Mouse (Mus musculus): ENCODE measurements around the gene Grid2.
A peak's percentile ranks its signal among the peaks of the same experiment; 100 is the strongest.

Gene Grid2

GRCm38 (mm10) chr6:64598144-64598561 lies 1342.5 kb downstream of the Grid2 start:
- DNase-seq (ENCODE audit: low read depth, low spot score): no peak

- DNase-seq (ENCODE audit: low read depth, low spot score): no peak
Observed at GRCm38 (mm10) chr6:64605753-64606152, 1350.1 kb downstream of the Grid2 start.

GRCm38 (mm10) chr6:64607041-64607440 lies 1351.4 kb downstream of the Grid2 start:
- DNase-seq (ENCODE audit: low read depth, low spot score): no peak

GRCm38 (mm10) chr6:64607942-64608341 lies 1352.3 kb downstream of the Grid2 start:
- DNase-seq (ENCODE audit: low read depth, low spot score): peak; percentile 38

- DNase-seq (ENCODE audit: low read depth, low spot score): no peak
Observed at GRCm38 (mm10) chr6:64616843-64617242, 1361.2 kb downstream of the Grid2 start.

- DNase-seq (ENCODE audit: low read depth, low spot score): no peak
Observed at GRCm38 (mm10) chr6:64617417-64618135, 1361.9 kb downstream of the Grid2 start.

GRCm38 (mm10) chr6:64623404-64623803 lies 1367.7 kb downstream of the Grid2 start:
- no peak for DNase-seq (ENCODE audit: low read depth, low spot score)

GRCm38 (mm10) chr6:64647661-64648060 lies 1392.0 kb downstream of the Grid2 start:
- DNase-seq (ENCODE audit: low read depth, low spot score): no peak

GRCm38 (mm10) chr6:64648196-64648595 lies 1392.5 kb downstream of the Grid2 start:
- DNase-seq (ENCODE audit: low read depth, low spot score): peak; percentile 64

- peak; percentile 82 for DNase-seq (ENCODE audit: low read depth, low spot score)
Observed at GRCm38 (mm10) chr6:64649296-64650226, 1393.9 kb downstream of the Grid2 start.

GRCm38 (mm10) chr6:64650765-64651164 lies 1395.1 kb downstream of the Grid2 start:
- peak; percentile 19 for DNase-seq (ENCODE audit: low read depth, low spot score)

GRCm38 (mm10) chr6:64671010-64671409 lies 1415.3 kb downstream of the Grid2 start:
- DNase-seq (ENCODE audit: low read depth, low spot score): no peak

GRCm38 (mm10) chr6:64678815-64679214 lies 1423.1 kb downstream of the Grid2 start:
- DNase-seq (ENCODE audit: low read depth, low spot score): no peak

- peak; percentile 88 for DNase-seq (ENCODE audit: low read depth, low spot score)
Observed at GRCm38 (mm10) chr6:64683974-64684373, 1428.3 kb downstream of the Grid2 start.

- peak; percentile 66 for DNase-seq (ENCODE audit: low read depth, low spot score)
Observed at GRCm38 (mm10) chr6:64684973-64685372, 1429.3 kb downstream of the Grid2 start.

- DNase-seq (ENCODE audit: low read depth, low spot score): peak; percentile 35
Observed at GRCm38 (mm10) chr6:64688181-64688944, 1432.7 kb downstream of the Grid2 start.

- peak; percentile 53 for DNase-seq (ENCODE audit: low read depth, low spot score)
Observed at GRCm38 (mm10) chr6:64694688-64695087, 1439.0 kb downstream of the Grid2 start.

GRCm38 (mm10) chr6:64703659-64704058 lies 1448.0 kb downstream of the Grid2 start:
- no peak for DNase-seq (ENCODE audit: low read depth, low spot score)

GRCm38 (mm10) chr6:64727751-64728403 lies 1472.2 kb downstream of the Grid2 start:
- DNase-seq (ENCODE audit: low read depth, low spot score): peak; percentile 83

- DNase-seq (ENCODE audit: low read depth, low spot score): peak; percentile 95
Observed at GRCm38 (mm10) chr6:64728499-64729198, 1473.0 kb downstream of the Grid2 start, which contains the start of gene Atoh1. Gene Atoh1 (plus strand): TSS chr6:64729125.

Data from ES-CJ7 (cell line).